Mouse (Mus musculus): ENCODE measurements at regions not wholly inside any gene's neighbourhood (a gene's known extent, or its start where the extent isn't known, plus 50 kb on each side); places are given as distances from the start of the nearest gene placed in this dataset.

- no peak for TF ChIP-seq EP300 (optimal IDR thresholded peaks at IDR 0.05)
- TF ChIP-seq CTCF (IDR thresholded peaks at IDR 0.05; ENCODE audit: low read depth): no peak
Measured at GRCm38 (mm10) chr4:105695895-105696294, 93.8 kb upstream of the Gm12728 start.

Measured in stomach, postnatal 0 days (tissue).